Comparison of ENCODE assay signal across 13 mouse cellular contexts in the genomic region with DNA sequence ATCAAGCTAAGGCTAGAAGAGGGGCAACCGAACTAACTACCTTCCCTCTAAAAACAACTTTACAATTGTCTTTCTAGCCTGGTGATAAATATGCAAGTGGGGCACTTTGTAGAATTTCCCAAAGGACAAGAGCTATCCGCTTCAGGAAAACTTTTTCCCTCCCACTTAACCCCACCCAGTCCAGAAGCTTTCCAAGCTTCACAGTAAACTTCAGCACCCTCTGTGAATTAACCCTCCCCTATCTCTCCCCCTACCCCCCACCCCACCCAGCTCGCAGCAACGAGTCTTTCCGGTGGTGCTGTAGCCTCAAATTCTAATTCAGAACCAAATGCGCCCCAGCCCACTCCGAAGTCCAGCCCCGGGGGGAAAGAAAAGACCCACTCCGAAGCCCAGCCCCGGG. TPM values are rescaled to one million over a fixed set of nuclear protein-coding genes. Genes with fewer than 3 reads are reported as not detected.
DNase-seq lines count a peak whose midpoint lies in the region; ATAC-seq and TF ChIP-seq lines count a peak whose summit lies in the region.
"Had no signal": no experiment of that assay in that cellular context is flagged by ENCODE, and none has a peak within 500 bp of the region (broad histone marks: within the 10 kb centered on the region; RNA-seq: fewer than 3 reads in every experiment).

No protein-coding gene starts in this region.

- no peak overlapping the region for H3K9ac ChIP-seq in heart, embryonic 11.5 days (ENCODE audit: low read depth, low read length)
- H3K9ac ChIP-seq in lung, embryonic 15.5 days, result no peak overlapping the region
- no peak overlapping the region for H3K9ac ChIP-seq in embryonic facial prominence, embryonic 14.5 days (ENCODE audit: low read depth, low read length)
- H3K9ac ChIP-seq in neural tube, embryonic 15.5 days (replicated peaks), result no peak overlapping the region
- H3K9ac ChIP-seq: forebrain, embryonic 13.5 days; liver, embryonic 15.5 days had no signal

- 7% methylated on average over 9 of the region's 10 CpGs for WGBS in heart, embryonic 11.5 days (ENCODE audit: insufficient replicate concordance)
- 6% methylated on average over 10 of the region's 10 CpGs for WGBS in lung, embryonic 15.5 days
- WGBS in lung, adult 2 months, result 11% methylated on average over 10 of the region's 10 CpGs
- 1% methylated on average over 7 of the region's 10 CpGs for WGBS in embryonic facial prominence, embryonic 14.5 days
- 3% methylated on average over 10 of the region's 10 CpGs for WGBS in neural tube, embryonic 15.5 days

- peak overlapping the region; percentile 46 for H3K4me2 ChIP-seq in heart, embryonic 11.5 days
- H3K4me2 ChIP-seq in lung, embryonic 15.5 days, result peak overlapping the region; percentile 95
- H3K4me2 ChIP-seq in embryonic facial prominence, embryonic 14.5 days (ENCODE audit: low read depth, low read length), result peak overlapping the region; percentile 99
- H3K4me2 ChIP-seq in neural tube, embryonic 15.5 days, result peak overlapping the region; percentile 96; the same call in 1 of the 2 replicates
- H3K4me2 ChIP-seq: liver, embryonic 15.5 days had no signal

- H3K4me3 ChIP-seq in heart, embryonic 11.5 days (ENCODE audit: low read depth, low read length), result peak overlapping the region; percentile 55
- peak overlapping the region; percentile 58 for H3K4me3 ChIP-seq in lung, embryonic 15.5 days
- H3K4me3 ChIP-seq in lung, adult 2 months (replicated peaks; ENCODE audit: extremely low read depth, low read depth, low read length), result no peak overlapping the region
- H3K4me3 ChIP-seq in embryonic facial prominence, embryonic 14.5 days (ENCODE audit: low read depth, low read length), result peak overlapping the region; percentile 59
- H3K4me3 ChIP-seq in neural tube, embryonic 15.5 days (replicated peaks), result no peak overlapping the region
- H3K4me3 ChIP-seq: liver, embryonic 15.5 days had no signal

- H3K27ac ChIP-seq in heart, embryonic 11.5 days (ENCODE audit: low read depth, low read length), result no peak overlapping the region
- H3K27ac ChIP-seq in lung, embryonic 15.5 days, result no peak overlapping the region
- no peak overlapping the region for H3K27ac ChIP-seq in embryonic facial prominence, embryonic 14.5 days (replicated peaks; ENCODE audit: low read depth, low read length)
- no peak overlapping the region for H3K27ac ChIP-seq in neural tube, embryonic 15.5 days (replicated peaks)
- H3K27ac ChIP-seq: forebrain, embryonic 13.5 days; liver, embryonic 15.5 days had no signal

- no peak for ATAC-seq in heart, embryonic 11.5 days (replicated peaks; ENCODE audit: insufficient number of reproducible peaks, low FRiP score, low TSS enrichment)
- ATAC-seq in lung, embryonic 15.5 days (ENCODE audit: borderline replicate concordance, extremely low read depth, low FRiP score, low TSS enrichment), result no peak
- no peak for ATAC-seq in embryonic facial prominence, embryonic 14.5 days (ENCODE audit: low read depth)
- ATAC-seq in neural tube, embryonic 15.5 days (ENCODE audit: low FRiP score), result no peak
- no peak for ATAC-seq in erythroid progenitor cell, adult 5-6 weeks (replicated peaks; ENCODE audit: low FRiP score, poor library complexity, severe bottlenecking)
- ATAC-seq: forebrain, embryonic 13.5 days had no signal

- H3K4me1 ChIP-seq in heart, embryonic 11.5 days (ENCODE audit: control insufficient read depth, insufficient read depth, low read length), result peaks cover 14% of the 10 kb centered on the region
- peaks cover 32% of the 10 kb centered on the region for H3K4me1 ChIP-seq in lung, embryonic 15.5 days
- H3K4me1 ChIP-seq in lung, adult 2 months (ENCODE audit: control insufficient read depth, insufficient read depth, low read length), result peaks cover 15% of the 10 kb centered on the region
- H3K4me1 ChIP-seq in embryonic facial prominence, embryonic 14.5 days (ENCODE audit: control insufficient read depth, insufficient read depth, low read length), result no peaks in the 10 kb centered on the region
- peaks cover 37% of the 10 kb centered on the region for H3K4me1 ChIP-seq in neural tube, embryonic 15.5 days

- no peaks in the 10 kb centered on the region for H3K36me3 ChIP-seq in heart, embryonic 11.5 days (ENCODE audit: control insufficient read depth, insufficient read depth, low read length)
- H3K36me3 ChIP-seq in lung, embryonic 15.5 days, result no peaks in the 10 kb centered on the region
- H3K36me3 ChIP-seq in embryonic facial prominence, embryonic 14.5 days (ENCODE audit: control insufficient read depth, insufficient read depth, low read length), result no peaks in the 10 kb centered on the region
- H3K36me3 ChIP-seq in neural tube, embryonic 15.5 days, result no peaks in the 10 kb centered on the region
- H3K36me3 ChIP-seq: liver, embryonic 15.5 days had no signal

- DNase-seq in heart, adult 8-10 months (ENCODE audit: low spot score), result no peak
- DNase-seq in lung, adult 2 months, result no peak
- DNase-seq in embryonic facial prominence, embryonic 14.5 days (ENCODE audit: low spot score), result no peak
- no peak for DNase-seq in layer of hippocampus, postnatal 25 days (ENCODE audit: extremely low spot score in 1 of 2, low spot score in 1 of 2)
- DNase-seq: cerebellum, adult 9-10 months; heart, postnatal 4 days; retina, postnatal 1 day had no signal

- no peak for TF ChIP-seq POLR2A in lung, adult 2 months (IDR thresholded peaks at IDR 0.05; ENCODE audit: borderline replicate concordance, extremely low read depth, low read depth, low read length)

- no peaks in the 10 kb centered on the region for H3K9me3 ChIP-seq in heart, embryonic 11.5 days (replicated peaks; ENCODE audit: control insufficient read depth, low read length)
- no peaks in the 10 kb centered on the region for H3K9me3 ChIP-seq in lung, embryonic 15.5 days
- H3K9me3 ChIP-seq in embryonic facial prominence, embryonic 14.5 days (ENCODE audit: control insufficient read depth, low read length), result no peaks in the 10 kb centered on the region
- no peaks in the 10 kb centered on the region for H3K9me3 ChIP-seq in neural tube, embryonic 15.5 days (replicated peaks)
- H3K9me3 ChIP-seq: forebrain, embryonic 13.5 days; liver, embryonic 15.5 days had no signal

- H3K27me3 ChIP-seq in heart, embryonic 11.5 days (ENCODE audit: control insufficient read depth, insufficient read depth, low read length), result peaks cover 65% of the 10 kb centered on the region
- peaks cover 66% of the 10 kb centered on the region for H3K27me3 ChIP-seq in lung, embryonic 15.5 days
- peaks cover 61% of the 10 kb centered on the region for H3K27me3 ChIP-seq in embryonic facial prominence, embryonic 14.5 days (replicated peaks; ENCODE audit: control insufficient read depth, insufficient read depth, low read length)
- H3K27me3 ChIP-seq in neural tube, embryonic 15.5 days (replicated peaks), result peaks cover 67% of the 10 kb centered on the region

- no peak for TF ChIP-seq CTCF in lung, adult 2 months (IDR thresholded peaks at IDR 0.05; ENCODE audit: insufficient read depth, low read length)

RNA-seq across cellular contexts. Expression of a gene that starts 2.5 kb away (rescaled TPM):
- polyA plus RNA-seq in heart, embryonic 11.5 days (2014; fragmentation: Nextera tagmentation; extraction: Ambion mirVana), result 0.10 TPM in 1 of 2 replicates, not detected in the other
- total RNA-seq in heart, adult 8-10 months (2022), result not detected
- 4.8 and 5.5 TPM in 2 replicates for polyA plus RNA-seq in lung, embryonic 15.5 days (2015; fragmentation: Nextera tagmentation; extraction: Ambion mirVana)
- polyA plus RNA-seq in lung, adult 2 months (2012; rRNA removed), result 6.7 and 7.4 TPM in 2 replicates
- 1.1 and 3.0 TPM in 2 replicates for polyA plus RNA-seq in embryonic facial prominence, embryonic 14.5 days (2014; fragmentation: Nextera tagmentation; extraction: Ambion mirVana)
- 0.11 TPM in 1 of 2 replicates, not detected in the other for polyA plus RNA-seq in neural tube, embryonic 15.5 days (2015; fragmentation: Nextera tagmentation; extraction: Ambion mirVana)
- total RNA-seq in erythroid progenitor cell, adult 5-6 weeks (2015; ENCODE audit: low replicate concordance), result not detected in 2 replicates
- total RNA-seq in erythroid progenitor cell, adult 5-6 weeks (2017; ENCODE audit: low replicate concordance), result not detected in 2 replicates
- total RNA-seq in layer of hippocampus, postnatal 25 days (2021), result 1 to 10 TPM in 1 of 2 experiments, under 1 TPM in 1; 0.96 to 1.0 TPM
- total RNA-seq: heart, postnatal 4 days had no signal
- polyA plus RNA-seq: forebrain, embryonic 13.5 days; liver, embryonic 15.5 days had no signal

RNA-seq across cellular contexts. Expression of a gene that starts 39.3 kb away (rescaled TPM):
- 25.0 and 30.8 TPM in 2 replicates for polyA plus RNA-seq in heart, embryonic 11.5 days (2014; fragmentation: Nextera tagmentation; extraction: Ambion mirVana)
- total RNA-seq in heart, adult 8-10 months (2022), result 10 to 100 TPM; 22.9 to 30.2 (median 27.5) TPM
- 38.9 and 43.4 TPM in 2 replicates for polyA plus RNA-seq in lung, embryonic 15.5 days (2015; fragmentation: Nextera tagmentation; extraction: Ambion mirVana)
- polyA plus RNA-seq in lung, adult 2 months (2012; rRNA removed), result 22.0 and 28.6 TPM in 2 replicates
- polyA plus RNA-seq in embryonic facial prominence, embryonic 14.5 days (2014; fragmentation: Nextera tagmentation; extraction: Ambion mirVana), result 35.0 and 38.1 TPM in 2 replicates
- 24.3 and 25.6 TPM in 2 replicates for polyA plus RNA-seq in neural tube, embryonic 15.5 days (2015; fragmentation: Nextera tagmentation; extraction: Ambion mirVana)
- 10.5 and 16.6 TPM in 2 replicates for total RNA-seq in erythroid progenitor cell, adult 5-6 weeks (2015; ENCODE audit: low replicate concordance)
- total RNA-seq in erythroid progenitor cell, adult 5-6 weeks (2017; ENCODE audit: low replicate concordance), result 11.7 and 23.0 TPM in 2 replicates
- 10 to 100 TPM; 30.9 to 31.4 TPM for total RNA-seq in layer of hippocampus, postnatal 25 days (2021)

RNA-seq across cellular contexts. Expression of a gene that starts 39.3 kb away (rescaled TPM):
- 2.3 TPM in 1 of 2 replicates, not detected in the other for polyA plus RNA-seq in heart, embryonic 11.5 days (2014; fragmentation: Nextera tagmentation; extraction: Ambion mirVana)
- 10 to 100 TPM in 2 of 4 experiments, 1 to 10 TPM in 2; 8.9 to 13.3 (median 10.7) TPM for total RNA-seq in heart, adult 8-10 months (2022)
- 3.3 TPM in 1 of 2 replicates, not detected in the other for polyA plus RNA-seq in lung, embryonic 15.5 days (2015; fragmentation: Nextera tagmentation; extraction: Ambion mirVana)
- polyA plus RNA-seq in lung, adult 2 months (2012; rRNA removed), result not detected in 2 replicates
- polyA plus RNA-seq in embryonic facial prominence, embryonic 14.5 days (2014; fragmentation: Nextera tagmentation; extraction: Ambion mirVana), result 0.52 and 1.3 TPM in 2 replicates
- 1.4 TPM in 1 of 2 replicates, not detected in the other for polyA plus RNA-seq in neural tube, embryonic 15.5 days (2015; fragmentation: Nextera tagmentation; extraction: Ambion mirVana)
- not detected in 2 replicates for total RNA-seq in erythroid progenitor cell, adult 5-6 weeks (2015; ENCODE audit: low replicate concordance)
- total RNA-seq in erythroid progenitor cell, adult 5-6 weeks (2017; ENCODE audit: low replicate concordance), result 12.1 TPM in 1 of 2 replicates, not detected in the other
- total RNA-seq in layer of hippocampus, postnatal 25 days (2021), result 1 to 10 TPM; 2.8 to 8.3 TPM

RNA-seq across cellular contexts. Expression of a gene that starts 58.7 kb away (rescaled TPM):
- polyA plus RNA-seq in heart, embryonic 11.5 days (2014; fragmentation: Nextera tagmentation; extraction: Ambion mirVana), result 114 and 115 TPM in 2 replicates
- 10 to 100 TPM; 56.1 to 62.3 (median 59.5) TPM for total RNA-seq in heart, adult 8-10 months (2022)
- polyA plus RNA-seq in lung, embryonic 15.5 days (2015; fragmentation: Nextera tagmentation; extraction: Ambion mirVana), result 108 and 116 TPM in 2 replicates
- 29.7 and 34.7 TPM in 2 replicates for polyA plus RNA-seq in lung, adult 2 months (2012; rRNA removed)
- polyA plus RNA-seq in embryonic facial prominence, embryonic 14.5 days (2014; fragmentation: Nextera tagmentation; extraction: Ambion mirVana), result 111 and 120 TPM in 2 replicates
- polyA plus RNA-seq in neural tube, embryonic 15.5 days (2015; fragmentation: Nextera tagmentation; extraction: Ambion mirVana), result 74.4 and 93.8 TPM in 2 replicates
- 93.7 and 130 TPM in 2 replicates for total RNA-seq in erythroid progenitor cell, adult 5-6 weeks (2015; ENCODE audit: low replicate concordance)
- 86.1 and 115 TPM in 2 replicates for total RNA-seq in erythroid progenitor cell, adult 5-6 weeks (2017; ENCODE audit: low replicate concordance)
- 10 to 100 TPM; 71.2 to 71.4 TPM for total RNA-seq in layer of hippocampus, postnatal 25 days (2021)

RNA-seq across cellular contexts. Expression of a gene that starts 59.0 kb away (rescaled TPM):
- polyA plus RNA-seq in heart, embryonic 11.5 days (2014; fragmentation: Nextera tagmentation; extraction: Ambion mirVana), result 16.7 and 20.8 TPM in 2 replicates
- total RNA-seq in heart, adult 8-10 months (2022), result 10 to 100 TPM; 14.5 to 18.5 (median 17.3) TPM
- polyA plus RNA-seq in lung, embryonic 15.5 days (2015; fragmentation: Nextera tagmentation; extraction: Ambion mirVana), result 24.2 and 25.9 TPM in 2 replicates
- 2.6 and 3.9 TPM in 2 replicates for polyA plus RNA-seq in lung, adult 2 months (2012; rRNA removed)
- polyA plus RNA-seq in embryonic facial prominence, embryonic 14.5 days (2014; fragmentation: Nextera tagmentation; extraction: Ambion mirVana), result 15.5 and 16.7 TPM in 2 replicates
- polyA plus RNA-seq in neural tube, embryonic 15.5 days (2015; fragmentation: Nextera tagmentation; extraction: Ambion mirVana), result 13.3 and 15.5 TPM in 2 replicates
- 4.2 and 5.4 TPM in 2 replicates for total RNA-seq in erythroid progenitor cell, adult 5-6 weeks (2015; ENCODE audit: low replicate concordance)
- total RNA-seq in erythroid progenitor cell, adult 5-6 weeks (2017; ENCODE audit: low replicate concordance), result 1.4 and 3.2 TPM in 2 replicates
- 1 to 10 TPM; 4.7 to 5.4 TPM for total RNA-seq in layer of hippocampus, postnatal 25 days (2021)

Comparison
In these comparisons a context has a peak if more than half of its experiments do, and no peak if none do; other contexts are left out.
1. H3K4me3 ChIP-seq: peak in heart, embryonic 11.5 days (single experiment), lung, embryonic 15.5 days (single experiment) and embryonic facial prominence, embryonic 14.5 days (single experiment); none in lung, adult 2 months (single experiment) and neural tube, embryonic 15.5 days (single experiment).
2. H3K4me2 ChIP-seq: peak in every context shown above with its lines; median percentile 99 in embryonic facial prominence, embryonic 14.5 days; 96 in neural tube, embryonic 15.5 days; 95 in lung, embryonic 15.5 days; 46 in heart, embryonic 11.5 days.